Mouse (Mus musculus) heart, adult 2 months (tissue): ENCODE data around the gene Ddost. TPM values are rescaled to one million over a fixed set of nuclear protein-coding genes. Genes with fewer than 3 reads are reported as not detected.
A peak's percentile ranks its signal among the peaks of the same experiment; 100 is the strongest.

Source experiments
- DNase-seq, 2 experiments: peaks; one replicate each; pipeline ENCODE4 v3.0.0; 2021
- H3K27ac ChIP-seq: fragments of 200-600 bp; 2 replicates; pipeline ENCODE4 v1.8.1; 2022
- H3K27me3 ChIP-seq: fragments of 200-500 bp; 2 replicates; pipeline ENCODE4 v1.6.1; 2012; ENCODE audit warnings: mild to moderate bottlenecking, low read length, inconsistent platforms, mixed read lengths; ENCODE audit not compliant: control insufficient read depth, insufficient read depth
- H3K36me3 ChIP-seq: fragments of 200-500 bp; 2 replicates; pipeline ENCODE4 v1.6.1; 2012; ENCODE audit warnings: low read length, inconsistent platforms; ENCODE audit not compliant: control insufficient read depth, insufficient read depth
- H3K4me1 ChIP-seq: fragments of 200-500 bp; 2 replicates; pipeline ENCODE4 v1.6.1; 2011; ENCODE audit warnings: low read length; ENCODE audit not compliant: control insufficient read depth, insufficient read depth
- H3K4me3 ChIP-seq: fragments of 200-600 bp; 2 replicates; pipeline ENCODE4 v1.8.1; 2022
- H3K79me2 ChIP-seq: fragments of 200-500 bp; replicated peaks from 2 replicates; pipeline ENCODE4 v1.6.1; 2012; ENCODE audit warnings: mild to moderate bottlenecking, inconsistent platforms, low read length, moderate library complexity, mixed read lengths; ENCODE audit not compliant: control insufficient read depth, insufficient read depth
- H3K9ac ChIP-seq: fragments of 200-500 bp; 2 replicates; pipeline ENCODE4 v1.6.1; 2012; ENCODE audit warnings: low read depth, mild to moderate bottlenecking, control low read depth, inconsistent platforms, low read length, mixed read lengths
- CTCF ChIP-seq: fragments of 200-600 bp; IDR thresholded peaks from 2 replicates; pipeline ENCODE4 v1.8.1; 2022; ENCODE audit warnings: antibody characterized with exemption, mild to moderate bottlenecking, moderate library complexity
- EP300 ChIP-seq: fragments of 200-500 bp; IDR thresholded peaks from 2 replicates; pipeline ENCODE4 v1.6.1; 2011; ENCODE audit warnings: low read depth, low read length, control low read depth; ENCODE audit not compliant: insufficient read depth
- POLR2A ChIP-seq: fragments of 200-500 bp; IDR thresholded peaks from 2 replicates; pipeline ENCODE4 v1.6.1; 2011; ENCODE audit warnings: mild to moderate bottlenecking, low read depth, low read length, control low read depth; ENCODE audit not compliant: insufficient read depth
- WGBS: fragments of 180-500 bp; shearing (Covaris S2); methylation state at CpG from one replicate; pipeline ENCODE4 v1.1.7; 2018; 5-methylcytosine and 5-hydroxymethylcytosine counted together
- intact Hi-C: fragments of 180-260 bp; cut with DNase I; formaldehyde crosslinking; loops from one replicate; pipeline ENCODE4 v1.15.1; 2025
- long read RNA-seq: library from polyadenylated mRNA; stranded (forward); transcript quantifications from one replicate; pipeline ENCODE4 v2.0.0, GENCODE M21; 2021
- polyA plus RNA-seq: library from polyadenylated mRNA; depleted of rRNA; stranded (reverse); fragments of >200 nt; gene quantifications from 2 replicates; pipeline ENCODE4 v1.2.3, GENCODE M21; 2012; rRNA removed
- total RNA-seq, 2 experiments: library from RNA; stranded (reverse); gene quantifications; 2 replicates each; pipeline ENCODE4 v1.2.3; 2021

The Ddost gene
- total RNA-seq (10 to 100 TPM; 63.2 to 68.9 TPM), polyA plus RNA-seq (84.4 and 96.9 TPM in 2 replicates)
- long read RNA-seq, transcript Ddost-201 (11 exons, 2,120 nt), result major isoform, 138 of 156 reads
- long read RNA-seq, partial matches to known transcripts, result 16 of 156 reads
- long read RNA-seq, other reads (novel, unspliced or antisense), result 2 of 156 reads

DNA sequence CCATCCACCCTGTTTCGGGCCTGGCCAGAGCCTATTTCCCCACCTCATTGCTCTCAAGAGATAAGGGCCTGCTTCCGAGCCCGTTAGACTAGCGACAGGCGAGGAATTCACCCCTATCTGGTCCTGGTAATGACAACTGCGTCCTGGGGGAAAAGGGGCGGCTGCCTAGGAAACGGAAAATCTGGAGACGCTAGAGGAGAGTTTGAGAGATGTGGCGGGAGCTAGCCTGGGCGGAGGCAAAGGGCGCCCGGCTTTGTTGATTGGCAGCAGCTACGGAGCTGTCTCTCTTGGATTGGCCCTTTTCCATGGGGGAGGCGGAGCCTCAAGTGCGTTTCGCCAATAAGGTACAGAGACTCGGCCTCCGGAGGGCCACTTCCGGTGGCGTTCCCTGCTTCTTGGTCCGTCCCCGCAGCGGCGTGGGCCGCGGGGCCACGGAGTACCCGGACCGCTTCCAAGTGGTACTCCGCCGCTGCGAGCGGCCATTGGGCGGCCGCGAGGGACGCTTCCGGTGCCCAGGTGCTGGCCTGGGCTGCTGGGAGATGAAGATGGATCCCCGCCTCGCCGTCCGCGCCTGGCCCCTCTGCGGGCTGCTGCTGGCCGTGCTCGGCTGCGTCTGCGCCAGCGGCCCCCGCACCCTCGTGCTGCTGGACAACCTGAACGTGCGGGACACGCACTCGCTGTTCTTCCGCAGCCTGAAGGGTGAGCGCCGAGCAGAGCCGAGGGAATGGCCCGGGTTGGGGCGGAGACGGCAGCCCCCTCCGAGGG lies at the start of gene Ddost:
Gene Ddost (plus strand): TSS at position 391 of the 765 bp plus-strand sequence.
- peak within 1 kb of the TSS; percentile 98 for H3K4me3 ChIP-seq
- peak within 1 kb of the TSS; percentile 83 for H3K27ac ChIP-seq
- TF ChIP-seq CTCF (no peak), POLR2A (peak; percentile 49), EP300 (0 out of 2 replicates have a peak, but pooled peaks have one; percentile 31)
- peak; percentile 94 to 98 for DNase-seq
- H3K27me3 ChIP-seq, result no peaks in the 10 kb centered on the region
- intact Hi-C loops, result no loop called here
- WGBS, result under 1% methylated on average over 64 of the region's 64 CpGs
- peaks cover 2% of the 10 kb centered on the region; the same call in 1 of the 2 replicates for H3K4me1 ChIP-seq
- H3K36me3 ChIP-seq, result no peaks in the 10 kb centered on the region
- no peaks in the 10 kb centered on the region for H3K79me2 ChIP-seq
- peak within 1 kb of the TSS; percentile 74 for H3K9ac ChIP-seq

DNA sequence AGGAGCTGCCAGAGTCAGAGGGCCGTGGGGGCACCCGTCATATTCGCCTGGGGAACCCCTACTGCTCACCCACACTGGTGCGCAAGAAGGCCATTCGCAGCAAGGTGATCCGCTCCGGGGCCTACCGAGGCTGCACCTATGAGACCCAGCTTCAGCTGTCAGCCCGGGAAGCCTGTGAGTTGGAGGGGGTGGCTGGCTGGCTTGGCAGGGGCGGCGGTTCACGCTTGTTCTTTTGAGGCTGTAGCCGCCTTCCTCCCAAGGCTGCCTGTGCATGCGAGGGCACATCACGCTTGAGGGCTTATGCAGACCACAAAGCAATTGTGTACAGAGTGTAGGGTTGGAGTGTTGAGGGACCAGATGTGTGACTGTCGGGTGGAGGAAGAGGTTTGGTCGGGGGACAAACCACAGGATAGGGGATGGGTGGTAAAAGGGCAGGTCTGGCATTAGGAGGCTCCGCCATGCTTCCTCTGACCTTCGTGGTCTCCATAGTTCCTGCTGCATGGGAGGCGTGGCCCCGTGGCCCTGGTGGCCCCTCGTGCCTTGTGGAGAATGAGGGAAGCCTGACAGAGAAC lies 47.3 kb upstream of the Ddost start:
- Histone ChIP-seq H3K79me2 (no peaks in the 10 kb centered on the region), H3K27me3 (no peaks in the 10 kb centered on the region), H3K4me1 (no peaks in the 10 kb centered on the region; the same call in 1 of the 2 replicates), H3K4me3 (no peak overlapping the region), H3K36me3 (no peaks in the 10 kb centered on the region), H3K9ac (no peak overlapping the region), H3K27ac (no peak overlapping the region)
- TF ChIP-seq CTCF, result no peak
- TF ChIP-seq POLR2A, result no peak
- no peak for TF ChIP-seq EP300
- WGBS, result 80% methylated on average over 22 of the region's 22 CpGs
- intact Hi-C loops, result no loop called here
- DNase-seq, result no peak

DNA sequence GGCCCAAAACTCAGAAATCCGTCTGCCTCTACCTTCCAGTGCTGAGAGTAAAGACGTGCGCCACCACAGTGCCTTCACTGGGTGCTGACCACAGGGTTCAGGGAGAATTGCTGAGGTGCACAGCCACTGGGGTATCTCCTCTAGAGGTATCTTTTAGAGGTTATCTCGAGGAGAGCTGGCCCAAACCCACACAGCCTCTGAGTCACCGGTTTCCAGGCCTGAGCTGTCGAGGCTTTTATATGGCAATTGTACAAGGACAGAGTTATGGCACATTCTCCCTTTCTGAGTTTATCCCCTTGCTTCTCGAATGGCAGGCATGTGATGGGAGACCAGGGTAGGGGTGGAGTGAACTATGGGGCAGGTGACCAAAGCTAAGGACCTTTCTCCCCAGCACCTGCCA lies 45.9 kb upstream of the Ddost start:
- no peak overlapping the region for H3K9ac ChIP-seq
- H3K36me3 ChIP-seq, result no peaks in the 10 kb centered on the region
- 77% methylated on average over 7 of the region's 7 CpGs for WGBS
- intact Hi-C loops, result no loop called here
- TF ChIP-seq POLR2A (no peak), CTCF (no peak), EP300 (no peak)
- H3K4me1 ChIP-seq, result 0 out of 2 replicates have a peak, but pooled peaks cover 3% of the 10 kb centered on the region
- H3K79me2 ChIP-seq, result no peaks in the 10 kb centered on the region
- no peaks in the 10 kb centered on the region for H3K27me3 ChIP-seq
- no peak for DNase-seq
- H3K27ac ChIP-seq, result no peak overlapping the region
- no peak overlapping the region for H3K4me3 ChIP-seq

DNA sequence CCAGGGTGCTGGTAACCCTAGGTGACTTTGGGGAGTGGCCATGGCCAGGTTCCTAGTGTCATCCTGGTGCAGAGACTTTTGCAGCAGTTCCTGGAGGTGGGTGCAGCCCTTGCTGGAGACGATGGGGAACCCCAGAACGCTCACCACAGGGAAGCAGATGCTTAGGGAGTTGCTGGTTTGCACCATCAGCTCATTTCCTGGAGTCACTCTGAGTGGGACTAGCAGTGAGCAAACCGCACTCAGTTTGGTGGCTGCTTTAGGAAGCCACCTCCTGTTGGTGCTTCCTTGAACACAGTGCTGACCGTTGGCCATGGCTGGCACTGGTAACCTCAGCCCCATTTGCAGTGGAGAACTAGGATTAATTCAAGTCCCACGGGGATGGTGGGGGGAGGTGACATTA lies 45.0 kb upstream of the Ddost start:
- no peak overlapping the region for H3K9ac ChIP-seq
- DNase-seq, result no peak
- H3K4me3 ChIP-seq, result no peak overlapping the region
- intact Hi-C loops, result no loop called here
- WGBS, result 70% methylated on average over 5 of the region's 5 CpGs
- no peaks in the 10 kb centered on the region for H3K79me2 ChIP-seq
- 0 out of 2 replicates have a peak, but pooled peaks cover 3% of the 10 kb centered on the region for H3K4me1 ChIP-seq
- no peaks in the 10 kb centered on the region for H3K27me3 ChIP-seq
- TF ChIP-seq CTCF, result no peak
- no peak for TF ChIP-seq POLR2A
- no peak for TF ChIP-seq EP300
- no peaks in the 10 kb centered on the region for H3K36me3 ChIP-seq
- H3K27ac ChIP-seq, result no peak overlapping the region

DNA sequence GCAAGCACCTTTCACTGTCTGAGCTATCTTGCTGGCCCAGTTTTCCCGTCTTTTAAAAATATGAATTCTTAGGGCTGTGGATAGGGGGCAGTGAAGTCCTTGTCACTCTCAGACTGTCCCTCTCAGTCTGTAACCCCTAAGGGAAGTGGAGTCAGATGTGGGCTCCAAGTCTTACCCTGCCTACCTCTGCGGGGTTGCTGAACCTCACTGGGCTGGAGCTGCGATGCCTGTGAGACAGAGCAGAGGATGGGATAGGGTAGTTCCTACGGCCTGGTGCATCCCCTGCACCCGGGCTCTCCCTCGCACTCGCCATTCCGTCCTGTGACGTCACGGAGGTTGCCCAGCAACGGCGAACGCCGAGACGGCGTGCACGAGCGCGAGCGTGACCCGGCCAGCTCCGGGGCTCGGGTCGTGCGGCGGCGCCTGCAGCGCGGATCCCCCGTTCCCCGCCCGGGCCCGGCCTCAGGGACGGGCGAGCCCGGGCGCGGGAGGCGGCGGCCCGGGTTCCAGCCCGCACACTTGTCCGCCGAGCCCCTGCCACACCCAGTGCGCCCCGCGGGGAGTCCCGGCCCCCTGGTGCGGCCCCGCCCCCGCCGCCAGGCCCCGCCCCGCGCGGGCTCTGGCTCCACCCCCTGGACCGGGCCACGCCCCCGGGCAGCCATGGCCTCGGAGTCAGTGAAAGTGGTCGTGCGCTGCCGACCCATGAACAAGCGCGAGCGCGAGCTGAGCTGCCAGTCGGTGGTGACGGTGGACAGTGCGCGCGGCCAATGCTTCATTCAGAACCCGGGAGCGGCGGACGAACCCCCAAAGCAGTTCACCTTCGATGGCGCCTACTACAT lies 42.5 kb upstream of the Ddost start:
- 0 out of 2 replicates have a peak, but pooled peaks cover 3% of the 10 kb centered on the region for H3K4me1 ChIP-seq
- no peak overlapping the region for H3K27ac ChIP-seq
- TF ChIP-seq CTCF (peak; percentile 47), POLR2A (no peak)
- H3K79me2 ChIP-seq, result no peaks in the 10 kb centered on the region
- H3K9ac ChIP-seq, result peak overlapping the region; percentile 51
- WGBS, result under 1% methylated on average over 75 of the region's 78 CpGs
- peak overlapping the region; percentile 54 for H3K4me3 ChIP-seq
- DNase-seq, result peak; percentile 89 to 90
- no peaks in the 10 kb centered on the region for H3K36me3 ChIP-seq
- intact Hi-C loops, result no loop called here
- no peaks in the 10 kb centered on the region for H3K27me3 ChIP-seq
